Mouse (Mus musculus) kidney, embryonic 15.5 days (tissue): ENCODE measurements around the gene Slamf9. TPM values are rescaled to one million over a fixed set of nuclear protein-coding genes. Genes with fewer than 3 reads are reported as not detected.

Experiments used
- ATAC-seq: fragments of 200-750 bp; cut with Nextera tagmentation; replicated peaks from 2 replicates; pipeline ENCODE4 v1.8.0; 2017; ENCODE audit warnings: moderate TSS enrichment; ENCODE audit not compliant: low FRiP score
- H3K27ac ChIP-seq: fragments of 300-500 bp; sonication (generic); 2 replicates; pipeline ENCODE4 v1.5.1; 2015; ENCODE audit warnings: mild to moderate bottlenecking, inconsistent platforms
- H3K27me3 ChIP-seq: fragments of 300-500 bp; sonication (generic); 2 replicates; pipeline ENCODE4 v1.6.1; 2015; ENCODE audit warnings: inconsistent platforms
- H3K36me3 ChIP-seq: fragments of 300-500 bp; sonication (generic); 2 replicates; pipeline ENCODE4 v1.6.1; 2015; ENCODE audit warnings: inconsistent platforms
- H3K4me1 ChIP-seq: fragments of 300-500 bp; sonication (generic); 2 replicates; pipeline ENCODE4 v1.6.1; 2015; ENCODE audit warnings: inconsistent platforms
- H3K4me2 ChIP-seq: fragments of 300-500 bp; sonication (generic); 2 replicates; pipeline ENCODE4 v1.6.1; 2015; ENCODE audit warnings: moderate library complexity, mild to moderate bottlenecking, inconsistent platforms
- H3K4me3 ChIP-seq: fragments of 300-500 bp; sonication (generic); replicated peaks from 2 replicates; pipeline ENCODE4 v1.5.1; 2015; ENCODE audit warnings: mild to moderate bottlenecking, inconsistent platforms
- H3K9ac ChIP-seq: fragments of 300-500 bp; sonication (generic); 2 replicates; pipeline ENCODE4 v1.6.1; 2015; ENCODE audit warnings: mild to moderate bottlenecking, inconsistent platforms
- H3K9me3 ChIP-seq: fragments of 300-500 bp; sonication (generic); replicated peaks from 2 replicates; pipeline ENCODE4 v1.6.1; 2016; ENCODE audit warnings: inconsistent platforms
- WGBS: fragments of 180-500 bp; shearing (Covaris S2); methylation state at CpG from one replicate; pipeline ENCODE4 v1.1.7; 2015; ENCODE audit warnings: mixed read lengths; 5-methylcytosine and 5-hydroxymethylcytosine counted together
- polyA plus RNA-seq: library from polyadenylated mRNA; unstranded; fragments of >200 nt; fragmentation: Nextera tagmentation; extraction: Ambion mirVana; gene quantifications from 2 replicates; pipeline ENCODE4 v1.2.1, GENCODE M21; 2015

Slamf9 gene
- polyA plus RNA-seq, 1 experiment from 2014 or later: 0.73 TPM

DNA sequence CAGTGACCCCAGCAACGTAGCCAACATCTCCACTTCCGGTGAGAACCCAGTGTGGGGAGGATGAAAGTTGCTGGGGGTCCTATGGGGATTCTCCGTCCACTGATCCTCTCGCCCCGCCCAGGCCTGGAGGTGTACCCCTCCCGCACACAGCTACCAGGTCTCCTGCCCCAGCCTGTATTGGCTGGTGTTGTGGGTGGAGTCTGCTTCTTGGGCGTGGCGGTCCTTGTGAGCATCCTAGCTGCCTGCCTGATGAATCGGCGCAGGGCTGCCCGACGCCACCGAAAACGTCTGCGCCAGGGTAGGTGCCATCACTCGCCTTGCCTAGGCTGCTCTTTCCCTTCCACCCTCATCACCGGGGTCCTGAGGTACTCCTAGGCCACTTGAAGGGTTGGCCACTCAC is 20.9 kb downstream of the Slamf9 start:
- Histone ChIP-seq H3K27ac (no peak overlapping the region), H3K4me2 (no peak overlapping the region), H3K4me3 (no peak overlapping the region), H3K36me3 (peaks cover 64% of the 10 kb centered on the region), H3K9me3 (no peaks in the 10 kb centered on the region), H3K27me3 (no peaks in the 10 kb centered on the region), H3K4me1 (peaks cover 20% of the 10 kb centered on the region), H3K9ac (no peak overlapping the region)
- WGBS: 86% methylated on average over 17 of the region's 17 CpGs
- ATAC-seq: no peak

DNA sequence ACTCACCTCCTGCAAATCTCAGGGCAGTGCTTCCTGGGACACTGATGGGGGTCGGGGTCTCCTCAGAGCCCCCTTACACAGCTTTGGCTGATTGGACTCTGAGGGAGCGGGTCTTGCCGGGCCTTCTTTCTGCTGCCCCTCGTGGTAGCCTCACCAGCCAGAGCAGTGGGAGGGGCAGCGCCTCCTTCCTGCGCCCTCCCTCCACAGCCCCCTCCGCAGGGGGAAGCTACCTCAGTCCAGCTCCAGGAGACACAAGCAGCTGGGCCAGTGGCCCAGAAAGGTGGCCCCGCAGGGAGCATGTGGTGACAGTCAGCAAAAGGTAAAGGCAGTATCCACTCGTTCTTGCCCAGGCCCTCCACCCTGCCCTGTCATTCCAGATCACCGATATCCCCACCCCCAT is 22.3 kb downstream of the Slamf9 start:
- H3K36me3 ChIP-seq: peaks cover 52% of the 10 kb centered on the region
- no peaks in the 10 kb centered on the region for H3K27me3 ChIP-seq
- H3K4me1 ChIP-seq: peaks cover 34% of the 10 kb centered on the region
- 81% methylated on average over 10 of the region's 10 CpGs for WGBS
- no peaks in the 10 kb centered on the region for H3K9me3 ChIP-seq
- H3K4me2 ChIP-seq: no peak overlapping the region
- no peak overlapping the region for H3K9ac ChIP-seq
- H3K27ac ChIP-seq: no peak overlapping the region
- ATAC-seq: no peak
- no peak overlapping the region for H3K4me3 ChIP-seq

- peak within 1 kb of the TSS; percentile 68 for H3K4me3 ChIP-seq
- ATAC-seq: peak; percentile 78
- H3K9me3 ChIP-seq: no peaks in the 10 kb centered on the region
- peak within 1 kb of the TSS; percentile 64 for H3K9ac ChIP-seq
- peak within 1 kb of the TSS; percentile 65 for H3K4me2 ChIP-seq
- H3K36me3 ChIP-seq: peaks cover 35% of the 10 kb centered on the region
- peaks cover 55% of the 10 kb centered on the region for H3K4me1 ChIP-seq
- H3K27me3 ChIP-seq: no peaks in the 10 kb centered on the region
- WGBS: under 1% methylated on average over 30 of the region's 30 CpGs
- peak within 1 kb of the TSS; percentile 87 for H3K27ac ChIP-seq
Observed at GRCm38 (mm10) chr1:172499765-172500441, 24.7 kb downstream of the Slamf9 start, which contains the start of gene Tagln2. Gene Tagln2 (plus strand): TSS chr1:172500047.

DNA sequence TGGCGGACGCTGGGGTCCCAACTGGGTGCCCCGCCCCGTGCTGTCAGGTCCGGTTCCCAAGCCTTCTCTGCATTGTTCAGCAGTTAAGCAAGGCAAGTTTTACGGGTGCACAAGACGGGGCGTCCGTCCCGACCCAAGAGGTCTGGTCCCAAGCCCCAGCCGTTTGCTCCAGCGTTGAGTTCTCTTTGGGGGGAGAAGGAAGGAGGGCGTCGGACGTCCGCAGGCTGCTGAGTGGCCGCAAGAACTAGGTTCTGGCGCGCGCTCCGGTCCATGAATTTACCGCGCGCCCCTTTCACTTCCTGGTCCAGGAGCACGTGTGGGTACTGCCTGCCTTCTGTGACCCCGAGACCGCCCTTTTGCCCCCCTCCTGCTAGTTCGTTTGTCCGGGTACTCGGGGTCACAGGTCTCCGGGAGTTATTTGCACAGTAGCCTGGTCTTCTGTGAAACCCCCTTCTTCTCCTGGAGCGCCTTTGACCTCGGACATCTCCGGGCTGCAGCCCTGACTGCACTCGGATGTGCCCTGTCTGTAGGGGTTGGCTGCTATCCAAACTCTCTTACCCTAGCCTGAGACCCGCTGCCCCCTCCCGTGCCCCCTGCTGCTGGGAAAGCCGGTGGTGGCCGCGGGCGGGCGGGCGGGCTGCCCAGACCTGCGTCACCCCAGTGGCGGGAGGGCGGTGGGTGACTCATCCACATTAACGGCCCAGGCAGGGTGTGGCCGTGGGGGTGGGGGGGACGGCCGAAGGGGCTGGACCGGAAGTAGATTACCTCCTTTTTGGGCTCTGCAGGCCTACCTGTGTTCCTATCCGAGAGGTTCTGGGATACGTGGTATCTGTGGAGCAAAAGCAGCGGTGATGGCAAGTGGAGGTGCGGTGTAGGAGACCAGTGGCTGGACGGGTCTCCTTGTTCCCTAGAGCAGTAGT is 25.6 kb downstream of the Slamf9 start:
- WGBS: under 1% methylated on average over 56 of the region's 56 CpGs
- Histone ChIP-seq H3K4me2 (peak overlapping the region; percentile 65), H3K4me1 (peaks cover 55% of the 10 kb centered on the region), H3K27ac (peak overlapping the region; percentile 87), H3K4me3 (peak overlapping the region; percentile 68), H3K36me3 (peaks cover 36% of the 10 kb centered on the region), H3K9me3 (no peaks in the 10 kb centered on the region), H3K27me3 (no peaks in the 10 kb centered on the region), H3K9ac (peak overlapping the region; percentile 64)
- peak; percentile 27 for ATAC-seq

DNA sequence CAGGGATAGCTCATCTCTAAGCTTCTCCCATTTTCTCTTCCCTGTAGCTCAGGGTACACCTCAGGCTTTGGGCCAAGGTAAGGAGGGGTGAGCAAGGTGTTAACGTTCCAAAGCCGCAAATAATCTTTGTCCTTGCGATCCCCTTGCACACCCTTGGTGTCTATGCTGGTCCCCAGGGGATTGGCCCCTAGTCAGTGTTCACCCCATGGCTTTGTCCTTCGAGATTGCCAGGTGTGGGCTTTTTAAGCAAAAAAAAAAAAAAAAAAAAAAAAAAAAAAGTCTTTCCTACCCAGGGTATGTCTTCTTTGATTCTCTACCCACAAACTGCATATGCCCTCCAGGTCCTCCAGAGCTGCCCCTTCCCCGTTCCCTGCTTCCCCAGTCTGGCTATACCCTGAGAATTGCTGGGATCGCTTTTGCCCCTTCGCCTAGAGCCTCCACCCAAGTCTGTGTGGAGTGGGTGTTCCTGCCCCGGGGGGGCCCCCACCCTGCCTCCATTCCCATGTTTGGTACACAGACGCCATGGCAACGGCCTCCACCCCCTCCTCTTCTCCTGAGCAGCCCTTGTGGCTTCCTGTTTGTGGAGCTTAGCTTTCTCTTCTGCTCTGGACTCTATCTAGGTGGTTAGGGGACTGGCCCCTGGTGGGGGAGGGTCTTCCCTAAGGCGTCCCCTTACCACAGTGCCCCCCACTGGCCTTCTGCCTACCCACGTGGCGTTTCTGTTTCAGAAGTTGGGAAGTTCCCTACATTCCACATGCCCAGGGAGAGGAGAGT is 26.4 kb downstream of the Slamf9 start:
- Histone ChIP-seq H3K4me1 (peaks cover 55% of the 10 kb centered on the region), H3K4me2 (peak overlapping the region; percentile 65), H3K4me3 (peak overlapping the region; percentile 68), H3K9me3 (no peaks in the 10 kb centered on the region), H3K9ac (peak overlapping the region; percentile 64), H3K27me3 (no peaks in the 10 kb centered on the region), H3K27ac (peak overlapping the region; percentile 87), H3K36me3 (peaks cover 36% of the 10 kb centered on the region)
- 29% methylated on average over 13 of the region's 13 CpGs for WGBS
- 0 out of 2 replicates have a peak, but pooled peaks have one; percentile 1 for ATAC-seq

- Histone ChIP-seq H3K36me3 (peaks cover 36% of the 10 kb centered on the region), H3K4me3 (peak overlapping the region; percentile 68), H3K27me3 (no peaks in the 10 kb centered on the region), H3K9me3 (no peaks in the 10 kb centered on the region), H3K9ac (no peak overlapping the region), H3K4me2 (peak overlapping the region; percentile 65), H3K27ac (peak overlapping the region; percentile 87), H3K4me1 (peaks cover 60% of the 10 kb centered on the region)
- peak; percentile 15 for ATAC-seq
- WGBS: 23% methylated on average over 13 of the region's 13 CpGs
Observed at GRCm38 (mm10) chr1:172502145-172503110, 27.3 kb downstream of the Slamf9 start.

DNA sequence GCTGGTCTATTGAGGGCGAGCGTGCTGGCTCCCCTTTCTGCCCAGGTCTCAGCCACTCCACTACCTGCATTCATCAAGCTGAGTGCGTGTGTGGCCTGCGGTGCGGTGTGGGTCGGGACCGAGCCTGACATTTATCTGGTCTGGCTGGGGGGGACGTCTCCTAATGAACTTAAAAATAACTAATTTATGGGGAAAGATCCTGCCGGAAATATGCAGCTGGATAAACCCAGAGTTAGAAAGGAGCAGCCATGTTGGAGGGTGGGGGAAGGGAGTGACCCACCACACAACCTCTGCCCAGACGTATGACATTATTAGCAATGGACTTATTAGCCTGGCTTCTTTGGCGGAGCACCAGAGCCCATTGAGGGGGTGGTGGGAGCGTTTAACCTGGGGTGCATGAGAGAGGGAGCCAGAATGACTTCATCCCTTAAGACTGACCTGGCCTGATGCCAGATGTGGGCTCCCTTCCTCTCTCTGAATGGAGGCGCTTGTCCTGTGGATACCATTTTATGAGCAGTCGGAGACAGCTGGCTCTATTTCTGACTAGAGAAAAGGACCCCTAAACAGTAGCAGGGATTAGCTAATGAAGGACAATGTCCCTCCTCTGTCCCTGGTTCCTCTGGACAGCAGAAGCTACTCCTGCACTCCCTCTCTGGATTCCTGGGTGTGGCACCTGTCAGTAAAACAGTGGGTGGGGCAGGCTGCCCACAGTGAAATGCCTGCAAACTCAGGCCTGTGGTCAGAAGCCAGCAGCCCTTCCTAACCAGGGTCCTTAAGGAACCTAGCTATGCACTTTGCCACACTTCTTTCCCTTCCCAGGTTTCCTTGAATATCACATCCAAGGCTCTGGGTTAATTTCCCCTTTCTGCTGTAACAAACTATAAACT is 28.2 kb downstream of the Slamf9 start:
- Histone ChIP-seq H3K4me1 (peaks cover 64% of the 10 kb centered on the region), H3K9ac (no peak overlapping the region), H3K27ac (peak overlapping the region; percentile 87), H3K4me3 (peak overlapping the region; percentile 68), H3K4me2 (peak overlapping the region; percentile 65), H3K36me3 (peaks cover 36% of the 10 kb centered on the region), H3K27me3 (no peaks in the 10 kb centered on the region), H3K9me3 (no peaks in the 10 kb centered on the region)
- WGBS: 33% methylated on average over 14 of the region's 14 CpGs
- peak; percentile 11; the same call in 1 of the 2 replicates for ATAC-seq

- H3K27me3 ChIP-seq: no peaks in the 10 kb centered on the region
- no peak overlapping the region for H3K4me3 ChIP-seq
- H3K27ac ChIP-seq: no peak overlapping the region
- peaks cover 59% of the 10 kb centered on the region for H3K4me1 ChIP-seq
- no peak for ATAC-seq
- H3K9ac ChIP-seq: no peak overlapping the region
- H3K4me2 ChIP-seq: no peak overlapping the region
- no peaks in the 10 kb centered on the region for H3K9me3 ChIP-seq
- peaks cover 36% of the 10 kb centered on the region for H3K36me3 ChIP-seq
- 80% methylated on average over 8 of the region's 8 CpGs for WGBS
Observed at GRCm38 (mm10) chr1:172504756-172505155, 29.6 kb downstream of the Slamf9 start.

- Histone ChIP-seq H3K27ac (no peak overlapping the region), H3K4me3 (no peak overlapping the region), H3K36me3 (peaks cover 36% of the 10 kb centered on the region), H3K4me2 (no peak overlapping the region), H3K9me3 (no peaks in the 10 kb centered on the region), H3K27me3 (no peaks in the 10 kb centered on the region), H3K9ac (no peak overlapping the region), H3K4me1 (peaks cover 52% of the 10 kb centered on the region)
- WGBS: 56% methylated on average over 5 of the region's 5 CpGs
- ATAC-seq: no peak
Observed at GRCm38 (mm10) chr1:172507001-172507400, 31.8 kb downstream of the Slamf9 start.

DNA sequence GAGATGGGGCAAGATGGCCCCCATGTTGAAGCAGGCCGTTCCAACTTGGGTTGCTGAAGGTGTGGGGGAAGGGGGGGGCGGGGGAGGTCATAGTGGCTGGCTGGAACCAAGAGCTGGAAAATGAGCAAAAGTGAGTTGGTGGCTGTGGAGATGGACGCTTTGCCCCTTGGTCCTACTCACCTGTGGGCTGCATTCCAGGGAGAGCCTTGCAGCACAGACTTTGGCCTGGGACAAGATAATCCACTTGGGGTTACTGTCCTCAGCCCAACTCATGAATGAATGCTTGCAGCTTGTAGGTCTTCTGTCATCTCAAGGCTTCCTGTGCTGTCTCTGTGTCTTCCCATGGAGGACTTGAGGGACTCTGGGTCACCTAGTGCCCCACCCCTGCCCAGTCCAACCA is 32.5 kb downstream of the Slamf9 start:
- 78% methylated on average over 3 of the region's 3 CpGs for WGBS
- Histone ChIP-seq H3K27ac (no peak overlapping the region), H3K36me3 (peaks cover 36% of the 10 kb centered on the region), H3K4me1 (peaks cover 49% of the 10 kb centered on the region), H3K9ac (no peak overlapping the region), H3K4me3 (no peak overlapping the region), H3K4me2 (no peak overlapping the region), H3K27me3 (no peaks in the 10 kb centered on the region), H3K9me3 (no peaks in the 10 kb centered on the region)
- no peak for ATAC-seq
